Mouse (Mus musculus): ENCODE results near the gene Txnrd1. TPM values are rescaled to one million over a fixed set of nuclear protein-coding genes. Genes with fewer than 3 reads are reported as not detected.
A peak's percentile ranks its signal among the peaks of the same experiment; 100 is the strongest.

Txnrd1 gene
- polyA plus RNA-seq, 1 experiment from 2014 or later = 157 TPM

- Histone ChIP-seq H3K4me2 (ENCODE audit: low read length) (peak overlapping the region; percentile 66), H3K9ac (ENCODE audit: low read length) (peak overlapping the region; percentile 58; the same call in 1 of the 2 replicates), H3K9me3 (replicated peaks; ENCODE audit: control insufficient read depth, low read length) (no peaks in the 10 kb centered on the region), H3K4me1 (ENCODE audit: control insufficient read depth, insufficient read depth, low read length) (no peaks in the 10 kb centered on the region), H3K27ac (ENCODE audit: low read depth, low read length) (no peak overlapping the region), H3K36me3 (ENCODE audit: control insufficient read depth, insufficient read depth, low read length) (no peaks in the 10 kb centered on the region), H3K4me3 (ENCODE audit: low read depth, low read length) (peak overlapping the region; percentile 47), H3K27me3 (replicated peaks; ENCODE audit: control insufficient read depth, insufficient read depth, low read length) (no peaks in the 10 kb centered on the region)
- WGBS = 12% methylated on average over 30 of the region's 52 CpGs
- peak; percentile 79 for DNase-seq (ENCODE audit: low spot score)
- ATAC-seq = peak; percentile 87
Observed at GRCm38 (mm10) chr10:82811855-82812431, 21.8 kb upstream of the Txnrd1 start.

GRCm38 (mm10) chr10:82814096-82814970 is 19.4 kb upstream of the Txnrd1 start:
- Histone ChIP-seq H3K9me3 (replicated peaks; ENCODE audit: control insufficient read depth, low read length) (no peaks in the 10 kb centered on the region), H3K4me3 (ENCODE audit: low read depth, low read length) (no peak overlapping the region), H3K4me1 (ENCODE audit: control insufficient read depth, insufficient read depth, low read length) (no peaks in the 10 kb centered on the region), H3K4me2 (ENCODE audit: low read length) (no peak overlapping the region), H3K27ac (ENCODE audit: low read depth, low read length) (no peak overlapping the region), H3K36me3 (ENCODE audit: control insufficient read depth, insufficient read depth, low read length) (no peaks in the 10 kb centered on the region), H3K9ac (ENCODE audit: low read length) (no peak overlapping the region), H3K27me3 (replicated peaks; ENCODE audit: control insufficient read depth, insufficient read depth, low read length) (no peaks in the 10 kb centered on the region)
- ATAC-seq = no peak
- 56% methylated on average over 19 of the region's 19 CpGs for WGBS
- peak; percentile 30 for DNase-seq (ENCODE audit: low spot score)

DNA sequence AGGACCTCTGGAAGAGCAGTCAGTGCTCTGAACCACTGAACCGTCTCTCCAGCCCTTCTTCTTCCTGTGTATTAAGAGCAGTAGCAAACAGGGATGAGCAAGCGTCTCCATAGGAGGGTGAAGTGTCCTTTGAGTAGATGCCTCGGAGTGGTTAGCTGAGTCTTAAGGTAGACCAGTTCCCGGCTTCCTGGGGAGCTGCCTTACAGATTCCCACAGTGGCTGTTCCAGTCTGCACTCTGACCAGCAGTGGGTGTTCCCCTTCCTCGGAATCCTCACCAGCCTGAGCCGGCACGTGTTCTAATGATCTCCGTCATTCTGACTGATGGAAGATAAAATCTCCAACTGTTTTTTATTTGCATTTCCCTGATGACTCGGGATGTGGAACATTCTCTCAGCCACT is 17.3 kb upstream of the Txnrd1 start:
- WGBS = 88% methylated on average over 9 of the region's 9 CpGs
- H3K36me3 ChIP-seq (ENCODE audit: control insufficient read depth, insufficient read depth, low read length) = no peaks in the 10 kb centered on the region
- H3K9ac ChIP-seq (ENCODE audit: low read length) = no peak overlapping the region
- no peaks in the 10 kb centered on the region for H3K9me3 ChIP-seq (replicated peaks; ENCODE audit: control insufficient read depth, low read length)
- H3K27ac ChIP-seq (ENCODE audit: low read depth, low read length) = no peak overlapping the region
- H3K27me3 ChIP-seq (replicated peaks; ENCODE audit: control insufficient read depth, insufficient read depth, low read length) = no peaks in the 10 kb centered on the region
- no peak overlapping the region for H3K4me2 ChIP-seq (ENCODE audit: low read length)
- DNase-seq (ENCODE audit: low spot score) (no peak), ATAC-seq (no peak)
- no peaks in the 10 kb centered on the region for H3K4me1 ChIP-seq (ENCODE audit: control insufficient read depth, insufficient read depth, low read length)
- H3K4me3 ChIP-seq (ENCODE audit: low read depth, low read length) = no peak overlapping the region

GRCm38 (mm10) chr10:82817514-82817913 is 16.2 kb upstream of the Txnrd1 start:
- DNase-seq (ENCODE audit: low spot score) (no peak), ATAC-seq (peak; percentile 29; the same call in 1 of the 2 replicates)
- Histone ChIP-seq H3K27me3 (replicated peaks; ENCODE audit: control insufficient read depth, insufficient read depth, low read length) (no peaks in the 10 kb centered on the region), H3K4me3 (ENCODE audit: low read depth, low read length) (no peak overlapping the region), H3K4me2 (ENCODE audit: low read length) (no peak overlapping the region), H3K27ac (ENCODE audit: low read depth, low read length) (no peak overlapping the region), H3K9me3 (replicated peaks; ENCODE audit: control insufficient read depth, low read length) (no peaks in the 10 kb centered on the region), H3K4me1 (ENCODE audit: control insufficient read depth, insufficient read depth, low read length) (no peaks in the 10 kb centered on the region), H3K9ac (ENCODE audit: low read length) (no peak overlapping the region), H3K36me3 (ENCODE audit: control insufficient read depth, insufficient read depth, low read length) (no peaks in the 10 kb centered on the region)
- 16% methylated on average over 3 of the region's 3 CpGs for whole genome bisulfite sequencing

- no peak overlapping the region for H3K4me2 ChIP-seq (ENCODE audit: low read length)
- H3K36me3 ChIP-seq (ENCODE audit: control insufficient read depth, insufficient read depth, low read length) = no peaks in the 10 kb centered on the region
- no peaks in the 10 kb centered on the region for H3K27me3 ChIP-seq (replicated peaks; ENCODE audit: control insufficient read depth, insufficient read depth, low read length)
- H3K9ac ChIP-seq (ENCODE audit: low read length) = no peak overlapping the region
- DNase-seq (ENCODE audit: low spot score) (no peak), ATAC-seq (no peak)
- no peak overlapping the region for H3K27ac ChIP-seq (ENCODE audit: low read depth, low read length)
- H3K9me3 ChIP-seq (replicated peaks; ENCODE audit: control insufficient read depth, low read length) = no peaks in the 10 kb centered on the region
- 39% methylated on average over 9 of the region's 9 CpGs for WGBS
- H3K4me3 ChIP-seq (ENCODE audit: low read depth, low read length) = no peak overlapping the region
- H3K4me1 ChIP-seq (ENCODE audit: control insufficient read depth, insufficient read depth, low read length) = no peaks in the 10 kb centered on the region
Observed at GRCm38 (mm10) chr10:82817936-82818335, 15.8 kb upstream of the Txnrd1 start.

- Histone ChIP-seq H3K4me2 (ENCODE audit: low read length) (no peak overlapping the region), H3K4me1 (ENCODE audit: control insufficient read depth, insufficient read depth, low read length) (no peaks in the 10 kb centered on the region), H3K9me3 (replicated peaks; ENCODE audit: control insufficient read depth, low read length) (no peaks in the 10 kb centered on the region), H3K27me3 (replicated peaks; ENCODE audit: control insufficient read depth, insufficient read depth, low read length) (no peaks in the 10 kb centered on the region), H3K4me3 (ENCODE audit: low read depth, low read length) (no peak overlapping the region), H3K27ac (ENCODE audit: low read depth, low read length) (no peak overlapping the region), H3K9ac (ENCODE audit: low read length) (no peak overlapping the region), H3K36me3 (ENCODE audit: control insufficient read depth, insufficient read depth, low read length) (no peaks in the 10 kb centered on the region)
- ATAC-seq (no peak), DNase-seq (ENCODE audit: low spot score) (no peak)
- WGBS = 78% methylated on average over 6 of the region's 6 CpGs
Observed at GRCm38 (mm10) chr10:82818661-82819060, 15.1 kb upstream of the Txnrd1 start.

DNA sequence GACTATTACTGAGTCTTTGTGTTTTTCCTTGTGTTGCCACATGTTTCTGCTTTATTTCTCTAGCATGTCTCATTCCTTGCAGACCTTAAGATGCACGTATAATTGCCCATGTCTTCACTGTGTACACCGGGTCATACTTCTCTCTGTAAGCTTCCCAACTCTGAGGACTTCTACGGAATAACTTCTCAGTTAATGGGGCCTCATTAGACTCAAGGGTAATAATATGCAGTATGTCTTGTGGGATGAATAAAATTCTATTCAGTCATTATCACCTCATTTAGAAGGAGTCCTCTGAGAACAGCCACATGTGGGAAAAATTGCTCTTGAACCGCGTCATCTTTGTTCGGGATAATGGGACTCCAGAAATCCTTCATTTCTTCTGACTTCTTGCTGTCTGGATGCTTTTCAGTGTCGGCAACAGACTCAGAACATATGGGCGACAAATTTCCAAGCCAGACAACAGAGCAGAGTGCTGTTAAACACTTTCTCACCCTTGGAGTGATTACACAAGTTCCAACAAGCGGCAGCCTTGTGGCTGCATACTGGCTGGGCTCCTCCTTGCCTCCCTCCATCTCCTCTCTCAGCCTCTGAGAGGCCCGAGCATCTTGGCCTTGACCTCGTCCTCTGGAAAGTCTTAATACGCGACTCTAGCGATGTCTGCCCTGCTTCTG is 10.5 kb upstream of the Txnrd1 start:
- Histone ChIP-seq H3K9me3 (replicated peaks; ENCODE audit: control insufficient read depth, low read length) (no peaks in the 10 kb centered on the region), H3K36me3 (ENCODE audit: control insufficient read depth, insufficient read depth, low read length) (no peaks in the 10 kb centered on the region), H3K27me3 (replicated peaks; ENCODE audit: control insufficient read depth, insufficient read depth, low read length) (no peaks in the 10 kb centered on the region), H3K9ac (ENCODE audit: low read length) (no peak overlapping the region), H3K4me1 (ENCODE audit: control insufficient read depth, insufficient read depth, low read length) (no peaks in the 10 kb centered on the region), H3K27ac (ENCODE audit: low read depth, low read length) (no peak overlapping the region), H3K4me3 (ENCODE audit: low read depth, low read length) (no peak overlapping the region), H3K4me2 (ENCODE audit: low read length) (no peak overlapping the region)
- 69% methylated on average over 14 of the region's 14 CpGs for WGBS
- DNase-seq (ENCODE audit: low spot score) (peak; percentile 52), ATAC-seq (peak; percentile 14; the same call in 1 of the 2 replicates)

DNA sequence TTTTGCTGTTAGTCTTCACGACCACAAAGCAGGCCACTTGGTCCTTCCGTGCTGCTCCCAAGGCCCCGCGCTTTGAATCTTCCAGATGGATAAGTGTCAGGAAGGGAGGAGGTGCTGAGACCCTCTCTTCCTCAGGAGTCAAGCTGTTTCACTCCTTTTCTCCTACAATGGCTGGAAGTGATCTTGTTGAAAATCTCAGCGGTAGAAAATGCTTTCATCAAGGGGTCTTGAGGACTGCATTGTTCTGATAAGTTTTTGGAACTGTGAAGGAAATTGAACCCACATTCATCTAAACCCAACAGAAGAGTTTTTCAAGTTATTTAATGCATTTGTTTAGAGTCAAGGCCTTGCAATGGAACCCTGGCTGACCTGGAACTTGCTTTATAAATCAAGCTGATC is 10.0 kb upstream of the Txnrd1 start:
- Histone ChIP-seq H3K4me3 (ENCODE audit: low read depth, low read length) (no peak overlapping the region), H3K4me2 (ENCODE audit: low read length) (no peak overlapping the region), H3K4me1 (ENCODE audit: control insufficient read depth, insufficient read depth, low read length) (no peaks in the 10 kb centered on the region), H3K27me3 (replicated peaks; ENCODE audit: control insufficient read depth, insufficient read depth, low read length) (no peaks in the 10 kb centered on the region), H3K36me3 (ENCODE audit: control insufficient read depth, insufficient read depth, low read length) (no peaks in the 10 kb centered on the region), H3K9me3 (replicated peaks; ENCODE audit: control insufficient read depth, low read length) (no peaks in the 10 kb centered on the region), H3K9ac (ENCODE audit: low read length) (no peak overlapping the region), H3K27ac (ENCODE audit: low read depth, low read length) (no peak overlapping the region)
- 60% methylated on average over 5 of the region's 5 CpGs for WGBS
- DNase-seq (ENCODE audit: low spot score) = no peak
- no peak for ATAC-seq

DNA sequence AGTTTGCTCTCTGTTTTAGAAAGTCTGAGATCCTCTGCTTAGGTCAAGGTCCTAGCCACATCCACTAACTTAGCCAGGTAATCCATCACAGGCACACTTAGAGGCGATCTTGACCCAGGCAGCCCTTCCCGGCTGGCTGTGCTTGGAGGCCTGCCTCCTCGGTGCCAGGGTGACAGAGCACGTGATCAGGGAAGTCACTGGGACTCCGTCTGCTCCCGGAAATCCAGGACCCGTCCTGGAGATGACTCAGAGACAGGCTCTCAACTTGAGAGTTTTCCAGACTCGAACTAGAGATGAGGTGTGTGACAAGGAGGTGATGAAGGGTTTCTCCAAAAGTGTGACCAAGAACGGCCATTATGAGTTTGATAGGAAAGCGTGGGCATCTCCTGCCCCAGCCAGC is 9.2 kb upstream of the Txnrd1 start:
- DNase-seq (ENCODE audit: low spot score) (no peak), ATAC-seq (no peak)
- no peak overlapping the region for H3K9ac ChIP-seq (ENCODE audit: low read length)
- no peaks in the 10 kb centered on the region for H3K27me3 ChIP-seq (replicated peaks; ENCODE audit: control insufficient read depth, insufficient read depth, low read length)
- no peak overlapping the region for H3K4me2 ChIP-seq (ENCODE audit: low read length)
- no peak overlapping the region for H3K27ac ChIP-seq (ENCODE audit: low read depth, low read length)
- H3K36me3 ChIP-seq (ENCODE audit: control insufficient read depth, insufficient read depth, low read length) = no peaks in the 10 kb centered on the region
- WGBS = 83% methylated on average over 10 of the region's 10 CpGs
- H3K9me3 ChIP-seq (replicated peaks; ENCODE audit: control insufficient read depth, low read length) = no peaks in the 10 kb centered on the region
- no peaks in the 10 kb centered on the region for H3K4me1 ChIP-seq (ENCODE audit: control insufficient read depth, insufficient read depth, low read length)
- no peak overlapping the region for H3K4me3 ChIP-seq (ENCODE audit: low read depth, low read length)

Data from forebrain, embryonic 14.5 days (tissue).